Mouse (Mus musculus) ES-CJ7 (cell line): ENCODE measurements at regions not wholly inside any gene's neighbourhood (a gene's known extent, or its start where the extent isn't known, plus 50 kb on each side); places are given as distances from the start of the nearest gene placed in this dataset.

Source experiments
- DNase-seq: peaks from one replicate; pipeline ENCODE4 v3.0.0; 2011; ENCODE audit warnings: low read depth, low spot score

DNA sequence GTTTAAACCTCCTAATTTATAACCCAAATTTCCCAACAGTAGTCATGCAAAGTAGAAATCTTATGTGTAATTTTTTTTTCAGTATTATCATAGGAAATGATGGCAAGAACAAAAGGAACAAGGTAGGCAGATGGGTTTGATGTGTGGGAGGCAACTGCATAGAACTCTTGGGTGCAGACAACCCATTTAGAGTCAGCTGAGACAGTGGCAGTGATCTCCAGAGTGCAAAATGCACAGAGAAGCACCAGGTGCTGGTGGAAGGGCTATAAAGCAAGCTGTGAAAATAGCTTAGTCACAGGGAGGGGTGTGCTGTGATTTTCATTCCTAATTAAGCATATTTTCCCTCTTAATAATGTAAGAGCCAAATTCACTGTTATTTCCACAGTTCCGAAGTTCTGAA lies 130.5 kb downstream of the Car2 start:
- DNase-seq: no peak

DNA sequence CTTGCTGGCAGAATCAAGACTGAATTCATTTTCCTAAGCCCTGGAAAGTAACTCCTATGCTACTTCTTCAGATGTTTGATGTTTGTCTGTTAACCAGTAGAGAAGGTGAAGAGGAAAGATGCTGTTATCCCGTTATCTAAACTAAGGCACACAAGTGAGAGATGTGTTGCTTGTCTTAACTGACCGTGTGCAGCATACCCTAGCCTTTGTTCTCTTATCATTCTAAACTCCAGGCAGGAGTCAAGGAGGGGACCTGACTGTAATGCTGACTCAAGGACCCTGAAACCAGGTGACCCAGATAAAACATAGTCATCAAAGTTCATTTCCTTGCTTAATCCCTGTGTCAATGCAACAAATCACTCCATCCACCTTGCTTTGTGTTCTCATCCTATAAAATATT lies 136.7 kb downstream of the Car2 start:
- DNase-seq: no peak

DNA sequence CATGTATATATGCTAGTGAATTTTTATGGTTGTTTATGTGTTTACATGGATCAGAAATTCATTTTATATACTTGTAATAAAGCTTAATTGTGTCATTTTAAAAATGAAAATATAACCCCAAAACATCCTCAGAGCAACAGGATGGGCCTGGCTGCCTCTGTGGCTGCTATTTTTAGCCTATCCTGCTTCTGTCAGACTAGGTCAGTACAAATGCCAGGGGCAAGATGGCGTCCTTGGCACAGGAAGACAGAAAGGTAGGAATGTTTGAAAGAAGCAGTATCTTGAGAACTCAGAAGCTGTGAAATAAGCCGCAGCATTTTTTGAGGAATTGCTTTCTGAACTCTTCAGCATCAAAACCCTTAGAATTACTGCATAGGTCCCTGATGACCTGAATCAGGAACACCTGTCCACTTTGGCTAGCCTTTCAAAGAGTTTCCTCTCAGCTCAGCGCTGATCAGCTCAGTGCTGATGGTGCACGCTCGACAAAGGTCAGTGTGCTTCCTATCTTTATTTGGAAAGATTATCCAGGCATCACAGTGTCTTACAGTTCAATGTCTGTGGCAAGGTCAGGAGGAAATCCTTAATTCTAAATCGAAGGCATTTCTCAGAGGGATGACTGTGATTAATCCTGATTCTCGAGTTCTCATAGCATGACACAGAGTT lies 154.9 kb downstream of the Car2 start:
- DNase-seq: no peak

DNA sequence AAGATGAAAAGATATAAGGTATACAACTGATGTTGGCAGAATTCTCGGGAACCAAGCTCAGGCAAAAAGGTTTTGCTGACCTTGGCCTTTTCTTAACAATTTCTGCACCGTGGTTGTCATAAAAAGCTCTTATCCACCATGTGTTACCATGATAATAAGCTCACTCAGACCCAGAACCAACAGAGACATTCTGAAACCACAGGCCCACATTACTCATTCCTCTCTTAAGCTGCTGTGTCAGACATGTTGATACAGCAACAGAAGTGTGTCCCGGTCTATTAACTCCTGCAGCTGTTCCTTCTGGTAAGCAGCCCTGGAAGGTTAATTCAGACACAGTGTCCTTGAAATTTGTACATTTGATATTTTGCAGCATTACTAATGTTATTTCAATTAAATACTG lies 167.9 kb downstream of the Car2 start:
- DNase-seq: peak; percentile 18

DNA sequence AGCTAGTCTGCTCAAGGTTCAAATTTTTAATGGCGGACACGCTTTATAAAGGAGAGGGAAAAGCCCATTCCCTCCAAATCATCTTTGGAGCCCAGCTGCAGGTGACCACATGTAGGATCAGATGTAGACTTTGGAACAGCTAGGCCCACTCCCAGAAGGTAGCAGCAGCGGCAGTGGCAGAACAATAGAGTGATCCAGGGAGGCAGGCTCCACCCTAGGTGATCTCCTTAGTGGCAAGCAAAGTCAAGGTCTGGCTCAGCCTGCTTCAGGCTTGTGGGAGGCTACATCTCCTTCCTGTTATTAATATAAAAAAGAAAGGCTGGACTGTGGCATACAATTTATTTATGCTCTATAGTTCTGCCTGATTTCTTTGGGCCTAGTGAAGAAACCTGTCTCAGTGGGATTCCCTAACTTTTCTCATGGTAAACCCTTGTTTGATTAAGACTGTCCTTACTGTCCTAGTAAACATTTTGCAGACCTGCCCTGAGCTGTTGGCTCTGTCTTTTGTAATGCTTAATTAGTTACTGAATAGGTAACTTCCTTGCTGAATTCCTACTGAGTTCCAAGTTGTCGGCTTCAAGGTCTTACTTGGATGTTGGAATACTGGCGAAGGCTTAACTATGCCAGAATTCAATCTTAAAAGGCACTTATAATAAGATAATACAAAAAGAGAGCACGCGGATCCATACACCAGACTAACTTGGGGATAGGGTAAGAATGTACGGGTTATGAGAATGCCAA lies 169.6 kb downstream of the Car2 start:
- peak; percentile 84 for DNase-seq

DNA sequence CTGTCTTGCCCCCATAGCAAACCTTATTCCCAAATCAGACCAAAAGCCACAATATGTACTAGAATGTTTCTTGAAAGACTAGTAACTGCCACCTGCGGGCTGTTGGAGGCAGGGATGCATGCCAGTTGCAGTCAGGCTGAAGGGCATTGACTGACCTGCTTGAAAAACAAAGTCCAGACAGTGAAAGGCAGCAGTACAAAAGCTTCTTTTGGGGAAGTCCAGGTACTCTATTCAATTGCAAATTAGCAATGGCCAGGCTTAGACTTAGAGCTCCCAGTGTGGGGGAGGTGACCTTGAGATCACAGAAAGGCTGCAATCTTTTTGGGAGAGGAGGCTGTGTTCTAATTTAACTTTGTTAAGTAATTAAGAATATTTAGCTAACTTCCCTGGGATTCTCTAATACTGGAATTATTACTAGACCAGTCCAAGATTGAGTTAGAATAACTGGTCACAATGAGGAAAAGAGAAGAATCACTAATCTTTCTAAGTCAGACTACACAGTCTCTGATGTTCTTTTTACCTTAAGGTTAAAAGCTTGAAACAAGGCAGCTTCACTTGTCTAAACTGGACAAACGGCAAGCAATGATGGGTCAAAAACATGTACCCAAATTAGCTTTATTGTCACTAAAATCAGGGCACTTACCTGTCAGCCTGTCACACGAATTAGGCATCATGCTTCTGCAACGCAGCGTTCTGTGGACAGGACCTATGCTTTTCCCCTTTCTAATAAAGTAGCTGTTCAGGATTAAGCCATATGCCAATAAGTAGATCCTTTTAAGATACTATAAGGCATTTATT lies 170.9 kb downstream of the Car2 start:
- DNase-seq: peak; percentile 95

DNA sequence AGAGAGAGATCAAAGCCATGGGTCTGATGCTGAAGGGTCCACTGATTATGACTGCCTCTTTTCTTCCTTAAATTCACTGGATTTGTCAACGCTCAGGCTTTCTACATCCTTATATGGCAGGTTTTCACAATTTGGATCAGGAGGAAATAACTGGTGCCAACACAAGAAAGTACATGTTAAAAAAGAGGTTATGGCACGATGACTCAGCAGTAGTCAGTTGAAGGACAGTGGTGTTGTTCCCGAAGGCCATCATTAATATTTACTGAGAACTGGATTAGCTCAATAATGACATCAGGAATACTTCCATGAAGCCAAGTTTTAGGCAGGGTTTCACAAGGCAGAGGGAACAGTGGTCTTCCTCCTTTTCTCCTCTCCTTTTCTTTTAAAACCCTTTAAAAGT lies 179.6 kb downstream of the Car2 start:
- no peak for DNase-seq

DNA sequence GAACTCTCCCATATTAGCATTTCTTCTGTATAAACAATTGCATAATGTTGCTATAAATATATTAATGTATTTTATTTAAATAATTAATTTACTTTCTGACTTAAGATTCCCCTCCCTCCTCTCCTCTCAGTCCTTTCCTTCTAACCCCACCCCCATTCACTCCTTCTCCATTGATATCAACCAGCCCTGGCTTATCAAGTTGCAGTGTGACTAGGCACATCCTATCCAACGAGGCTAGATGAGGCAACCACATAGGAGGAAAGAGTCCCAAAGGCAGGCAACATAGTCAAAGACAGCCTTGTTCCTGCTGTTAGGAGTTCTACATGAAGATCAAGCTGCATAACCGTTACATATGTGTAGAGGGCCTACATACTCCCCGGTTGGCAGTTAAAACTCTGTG lies 182.2 kb downstream of the Car2 start:
- no peak for DNase-seq

DNA sequence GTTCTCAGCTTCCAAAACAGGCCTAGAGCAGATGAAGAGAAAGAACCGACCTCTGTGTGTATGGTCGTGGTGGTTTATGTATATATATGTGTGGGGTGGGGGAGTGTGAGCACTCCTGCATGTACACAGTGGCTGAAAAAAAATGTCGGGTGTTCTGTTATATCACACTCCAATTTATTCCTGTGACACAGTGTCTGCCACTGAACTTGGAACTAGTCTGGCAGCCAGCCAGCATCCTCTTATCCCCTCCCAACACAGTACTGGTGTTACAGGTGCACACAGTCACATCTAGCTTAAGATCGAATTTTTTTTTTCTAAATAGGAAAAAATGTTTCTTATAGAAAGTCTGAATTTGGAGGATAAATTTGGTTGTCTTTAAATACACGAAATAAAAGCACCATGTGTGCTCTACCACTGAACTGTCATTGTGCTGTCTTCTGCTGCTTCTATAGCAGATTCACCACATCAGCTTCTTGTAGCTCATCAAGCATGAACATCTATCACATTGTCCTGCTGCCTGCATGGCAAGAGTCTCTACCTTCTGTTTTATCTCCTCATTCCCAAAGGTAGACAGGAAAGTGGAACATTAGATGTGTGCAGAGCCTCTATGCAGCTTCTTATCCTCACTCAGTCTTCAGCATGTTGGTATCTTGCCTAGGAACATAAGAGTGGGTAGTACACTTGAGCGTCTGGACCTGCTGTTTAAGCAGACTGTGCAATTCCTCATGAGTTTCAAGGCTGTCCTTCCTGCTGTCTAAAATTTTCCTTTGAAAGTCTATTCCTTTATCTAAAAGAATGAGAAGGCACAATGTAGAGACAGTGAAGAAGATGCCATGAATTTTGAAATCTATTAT lies 185.2 kb downstream of the Car2 start:
- no peak for DNase-seq

DNA sequence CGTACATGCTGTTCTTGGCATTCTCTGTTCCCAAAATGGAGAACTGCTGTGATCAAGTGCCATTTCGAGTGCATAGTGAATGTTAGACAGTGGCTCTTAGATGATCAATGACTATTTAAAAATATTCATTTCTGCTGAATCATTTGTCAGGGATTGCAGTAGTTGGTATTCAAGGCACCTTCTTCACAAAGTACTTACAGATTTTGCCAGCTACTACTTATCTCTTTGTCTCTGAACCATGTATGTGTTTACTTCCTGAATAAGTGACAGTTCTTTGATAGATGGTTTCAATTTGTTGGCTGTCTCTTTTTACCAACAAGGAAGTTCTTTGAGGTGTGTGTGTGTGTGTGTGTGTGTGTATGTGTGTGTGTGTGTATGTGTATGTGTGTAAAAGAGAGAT lies 187.3 kb downstream of the Car2 start:
- DNase-seq: no peak

DNA sequence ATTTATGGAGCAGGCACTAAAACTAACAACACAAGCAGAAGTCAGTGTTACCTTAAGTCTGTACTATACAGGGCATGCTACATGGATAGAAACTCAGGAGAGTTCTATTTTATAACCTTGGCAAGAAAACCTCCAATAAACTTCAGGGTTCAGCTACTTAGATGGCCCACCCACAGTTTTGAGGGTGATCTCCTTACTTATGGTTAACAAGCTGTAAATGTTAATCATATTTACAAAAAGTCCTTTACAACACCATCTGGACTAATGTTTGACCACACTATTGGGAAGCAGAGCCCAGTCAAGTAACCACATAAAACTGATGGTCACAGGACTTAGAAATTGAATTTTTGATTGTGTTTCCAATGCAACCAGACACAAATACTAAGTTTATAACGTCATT lies 187.8 kb downstream of the Car2 start:
- no peak for DNase-seq

DNA sequence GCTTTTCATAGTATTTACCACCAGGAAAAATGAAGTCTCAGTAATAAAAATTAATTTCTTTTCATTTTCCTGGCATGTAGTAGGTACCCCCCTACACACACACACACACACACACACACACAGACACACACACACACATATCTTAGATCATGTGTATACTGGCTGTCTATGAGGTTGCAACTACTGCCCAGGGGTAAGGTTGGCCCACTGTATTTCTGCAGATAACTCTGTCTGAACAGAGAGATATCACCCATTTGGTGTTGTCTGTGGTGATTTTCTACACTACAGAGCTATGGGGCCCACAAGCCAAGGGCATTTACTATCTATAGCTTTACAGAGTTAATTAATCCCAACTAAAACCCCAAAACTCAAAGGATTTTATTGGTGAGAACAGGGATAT lies 188.9 kb downstream of the Car2 start:
- DNase-seq: no peak

DNA sequence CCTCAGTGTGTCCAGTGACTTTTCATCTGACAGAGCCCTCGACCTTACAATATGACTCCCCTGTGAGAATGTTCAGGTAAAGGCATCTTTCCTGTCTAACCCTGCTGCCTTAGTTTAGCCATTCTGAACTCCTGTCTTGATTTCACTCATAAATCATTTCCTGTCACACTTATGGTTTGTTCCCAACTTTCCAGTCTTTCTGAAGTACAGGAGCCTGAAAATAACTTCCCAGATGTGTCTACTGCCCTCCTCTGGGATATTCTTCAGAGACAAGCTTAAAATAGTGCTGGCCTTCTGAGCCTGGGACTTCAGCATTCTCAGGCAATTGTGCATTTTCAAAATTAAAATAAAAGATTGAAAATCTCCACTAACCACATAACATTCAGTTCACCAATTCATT lies 204.1 kb downstream of the Car2 start:
- DNase-seq: no peak

DNA sequence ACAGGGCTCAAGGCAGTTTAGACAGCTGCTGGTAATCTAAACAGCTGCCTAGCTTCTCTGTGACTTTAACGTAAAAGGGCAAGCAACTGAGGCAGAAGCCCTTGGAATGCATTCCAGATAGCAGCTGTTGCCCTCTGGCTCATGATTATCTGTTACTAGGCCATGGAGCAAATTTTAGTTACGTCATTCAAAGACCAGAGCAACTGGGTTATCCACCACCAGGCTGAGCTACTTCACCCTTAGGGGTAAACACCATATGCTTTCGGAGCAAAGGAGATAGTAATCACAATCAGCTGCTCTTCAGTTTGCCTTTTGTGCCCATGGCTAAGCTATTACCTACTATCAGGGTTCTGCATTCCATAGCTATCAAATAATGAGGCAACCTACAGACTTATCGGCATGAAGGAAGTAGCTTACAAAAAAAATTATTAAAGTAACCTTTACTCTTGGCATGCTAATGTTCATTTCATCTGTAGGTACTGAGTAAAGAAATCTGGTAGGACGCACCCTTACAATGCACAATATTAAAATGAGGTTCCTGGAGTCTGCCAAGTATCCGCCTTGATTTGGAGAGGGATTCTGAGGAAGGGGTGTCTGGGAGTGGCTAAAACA lies 212.2 kb downstream of the Car2 start:
- DNase-seq: no peak

DNA sequence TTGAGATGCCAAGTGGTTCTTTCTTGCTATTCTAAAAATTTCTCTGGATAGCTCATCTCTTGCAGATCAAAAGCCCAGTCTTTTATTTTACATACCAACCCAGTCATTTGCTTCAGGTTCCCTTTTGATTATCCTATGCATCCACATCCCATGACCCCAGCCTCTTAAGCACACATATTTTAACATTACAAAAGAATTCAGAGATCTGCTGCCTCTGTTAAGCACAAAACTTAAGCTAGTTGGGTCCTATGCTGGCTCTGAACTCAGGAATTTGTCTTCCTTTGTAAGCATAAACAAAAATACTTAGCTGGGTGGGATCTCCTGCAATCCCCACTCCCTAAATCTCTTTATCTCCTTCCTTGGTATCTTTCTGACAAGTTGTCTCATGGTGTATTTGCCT lies 212.9 kb downstream of the Car2 start:
- peak; percentile 23 for DNase-seq

DNA sequence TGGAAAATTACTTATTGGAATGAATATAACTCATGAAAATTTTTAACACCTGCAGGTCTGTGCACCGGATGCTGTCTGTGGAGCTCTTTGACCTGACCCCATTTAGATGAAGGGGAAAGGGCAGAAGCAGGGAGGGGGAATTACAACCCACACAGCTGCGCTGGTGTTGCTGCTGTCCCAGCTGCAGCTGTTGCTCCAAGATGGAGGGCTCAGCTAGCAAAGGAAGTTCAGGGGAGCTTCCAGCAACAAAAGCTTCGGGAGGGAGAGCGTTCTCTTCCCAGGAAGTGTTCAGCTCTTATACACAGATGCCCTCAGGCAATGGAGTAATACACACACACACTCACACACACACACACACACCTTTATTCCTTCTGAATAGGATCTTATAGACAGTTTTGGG lies 219.6 kb downstream of the Car2 start:
- DNase-seq: no peak

DNA sequence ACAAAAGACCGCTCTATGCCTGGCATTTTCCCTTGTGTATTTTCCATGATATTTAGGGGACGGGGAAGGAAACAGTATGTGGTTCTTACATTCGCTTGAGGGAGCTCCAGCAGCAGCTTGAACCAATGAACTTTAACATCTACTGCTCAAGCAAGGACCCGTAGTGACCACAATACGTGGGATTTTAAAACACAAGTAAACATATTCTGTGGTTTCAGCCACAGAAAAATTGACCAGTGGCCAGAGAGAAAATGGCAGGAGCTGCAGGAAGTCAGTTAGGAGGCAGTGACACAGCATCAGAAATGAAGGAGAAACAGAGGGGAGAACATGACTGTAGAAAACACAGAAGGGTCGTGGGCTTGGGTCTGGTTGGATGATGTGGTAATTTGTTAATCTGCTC lies 220.2 kb downstream of the Car2 start:
- DNase-seq: no peak

DNA sequence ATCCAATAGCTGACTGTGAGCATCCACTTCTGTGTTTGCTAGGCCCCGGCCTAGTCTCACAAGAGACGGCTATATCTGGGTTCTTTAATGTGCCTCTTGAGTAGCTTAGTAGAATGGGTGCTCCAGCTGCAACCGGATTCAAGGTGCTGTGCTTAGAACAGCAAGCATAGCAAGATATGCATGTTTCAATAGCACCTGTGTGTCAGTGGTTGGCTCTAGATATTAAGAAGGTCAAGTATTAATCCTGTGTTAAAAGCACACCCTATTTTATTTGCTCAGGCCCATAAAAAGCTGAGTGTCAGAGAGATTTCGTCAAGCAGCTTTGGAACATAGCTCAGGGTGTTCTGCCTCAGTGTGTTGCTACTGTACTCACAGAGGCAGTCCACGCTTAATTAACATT lies 221.2 kb downstream of the Car2 start:
- no peak for DNase-seq

DNA sequence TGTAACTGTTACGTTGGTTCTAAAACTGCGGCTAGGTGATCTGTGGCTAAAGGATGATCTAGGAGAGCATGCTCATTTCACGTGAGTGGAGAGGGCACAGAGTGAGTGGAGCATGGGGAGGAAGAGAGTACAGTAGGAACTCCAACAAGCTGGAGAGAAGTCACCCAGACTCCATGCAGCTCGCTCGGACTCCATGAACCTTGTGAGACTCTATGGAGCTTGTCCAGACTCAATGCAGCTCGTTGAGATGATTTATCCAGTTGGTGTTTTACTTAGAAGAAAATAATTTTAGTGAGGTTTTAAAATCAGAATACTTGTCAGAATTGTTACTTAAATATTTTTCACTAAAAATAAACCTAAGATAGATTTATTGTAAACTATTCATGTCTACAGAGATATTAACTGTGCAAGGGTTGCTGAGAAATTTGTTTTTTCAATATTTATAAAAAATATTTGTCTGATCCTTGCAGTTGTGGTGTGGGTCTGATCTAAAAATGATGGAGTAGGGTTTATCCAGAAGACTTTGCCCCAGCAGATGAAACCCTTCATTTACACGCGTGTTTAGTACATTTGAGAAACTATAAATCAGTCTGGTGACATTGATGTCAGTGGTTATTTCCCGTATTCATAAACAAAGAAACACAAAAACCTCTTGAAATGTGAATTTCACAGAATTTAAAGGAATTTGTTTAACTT lies 222.3 kb downstream of the Car2 start:
- DNase-seq: no peak

DNA sequence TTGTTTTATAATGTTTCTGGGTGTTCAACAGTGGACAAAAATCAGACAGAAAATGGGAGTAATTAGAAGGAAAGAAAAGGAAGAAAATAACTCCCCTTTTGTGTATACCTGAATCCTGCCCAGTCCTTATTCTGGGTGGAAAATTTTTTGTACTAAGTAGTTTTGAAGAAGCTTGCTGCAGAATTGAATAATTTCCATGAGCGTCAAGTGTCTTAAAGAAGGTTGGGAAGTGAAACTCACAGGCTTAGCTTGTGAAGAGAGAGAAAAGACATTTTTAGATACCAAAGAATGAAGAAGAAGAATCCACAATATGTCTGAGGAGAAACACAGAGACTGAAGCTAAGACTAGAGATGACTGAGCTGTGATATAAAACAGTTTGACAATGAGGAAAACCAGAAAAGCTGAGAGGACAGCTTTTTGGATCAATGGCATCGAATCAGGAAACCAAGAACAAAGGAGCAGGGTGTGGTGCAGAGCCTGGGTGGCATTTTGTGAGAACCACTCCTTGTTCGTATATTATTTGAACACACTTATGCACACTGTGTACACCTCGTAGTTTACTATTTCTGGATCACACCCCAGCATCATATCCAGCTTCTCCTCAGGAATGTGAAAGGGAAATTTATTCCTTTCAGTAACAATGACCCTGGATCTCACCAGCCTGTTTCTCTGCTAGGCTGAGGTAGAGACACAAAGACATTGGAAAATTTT lies 221.9 kb downstream of the Gm9733 start:
- no peak for DNase-seq
